Mouse (Mus musculus): ENCODE results near the gene Trp53bp1.

- TF ChIP-seq POLR2A (IDR thresholded peaks at IDR 0.05; ENCODE audit: insufficient read length, low read depth) (no peak), MYOG (IDR thresholded peaks at IDR 0.05; ENCODE audit: control insufficient read depth in 1 of 3, insufficient read depth in 1 of 3, insufficient read length in 2 of 3, low read depth in 2 of 3) (no peak), TCF12 (IDR thresholded peaks at IDR 0.05; ENCODE audit: insufficient read depth, poor library complexity, severe bottlenecking) (no peak), POLR2AphosphoS2 (IDR thresholded peaks at IDR 0.05; ENCODE audit: insufficient read length, low read depth) (no peak), SRF (IDR thresholded peaks at IDR 0.05; ENCODE audit: control insufficient read depth, insufficient read length, low read depth) (no peak), MAX (IDR thresholded peaks at IDR 0.05; ENCODE audit: low read depth) (no peak), CEBPB (IDR thresholded peaks at IDR 0.05; ENCODE audit: insufficient read depth, poor library complexity, severe bottlenecking) (no peak), USF1 (IDR thresholded peaks at IDR 0.05; ENCODE audit: low read depth) (no peak), REST (IDR thresholded peaks at IDR 0.05; ENCODE audit: insufficient read depth, insufficient read length) (no peak), MYOD1 (IDR thresholded peaks at IDR 0.05; ENCODE audit: control insufficient read depth in 1 of 3, insufficient read length in 2 of 3, low read depth in 2 of 3) (peak in 1 of 3 experiments; percentile 2), E2F4 (IDR thresholded peaks at IDR 0.05; ENCODE audit: insufficient read depth) (no peak)
These were observed 815 bp upstream of the Trp53bp1 start for GRCm38 (mm10) chr2:121271928-121272516.
